9 mouse cellular contexts compared by ENCODE assay signal in the genomic region with DNA sequence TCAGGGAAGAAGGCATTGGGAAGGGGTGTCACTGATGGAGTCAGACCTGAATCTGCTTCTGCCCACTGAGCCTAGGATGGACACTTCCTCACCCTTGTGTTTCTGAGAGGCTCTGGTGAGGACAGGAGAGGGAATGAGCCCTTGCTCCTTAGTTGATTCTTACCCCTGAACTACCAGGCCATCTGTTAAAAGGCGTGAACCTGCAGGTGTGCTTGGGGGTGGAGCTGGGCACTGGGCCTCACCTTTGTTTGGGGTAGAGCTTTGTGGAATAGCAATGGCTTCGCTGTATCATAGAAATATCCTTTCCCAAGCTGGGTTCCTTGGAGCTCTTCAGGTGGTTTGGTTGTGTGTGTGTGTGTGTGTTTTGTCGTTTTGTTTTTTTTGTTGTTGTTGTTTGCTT. TPM values are rescaled to one million over a fixed set of nuclear protein-coding genes. Genes with fewer than 3 reads are reported as not detected.
DNase-seq lines count a peak whose midpoint lies in the region; ATAC-seq and TF ChIP-seq lines count a peak whose summit lies in the region.
"Had no signal": no experiment of that assay in that cellular context is flagged by ENCODE, and none has a peak within 500 bp of the region (broad histone marks: within the 10 kb centered on the region; RNA-seq: fewer than 3 reads in every experiment).

No protein-coding gene starts in this region.

- H3K4me2 ChIP-seq in heart, embryonic 15.5 days = peak overlapping the region; percentile 91
- H3K4me2 ChIP-seq in hindbrain, embryonic 11.5 days (replicated peaks; ENCODE audit: low read depth, low read length) = no peak overlapping the region; the same call in 1 of the 2 replicates
- peak overlapping the region; percentile 88 for H3K4me2 ChIP-seq in liver, postnatal 0 days (ENCODE audit: low read depth, low read length)

- H3K36me3 ChIP-seq in heart, embryonic 15.5 days = peaks cover 21% of the 10 kb centered on the region; the same call in 1 of the 2 replicates
- peaks cover 44% of the 10 kb centered on the region for H3K36me3 ChIP-seq in G1E (replicated peaks)
- H3K36me3 ChIP-seq in hindbrain, embryonic 11.5 days (ENCODE audit: control insufficient read depth, insufficient read depth, low read length) = no peaks in the 10 kb centered on the region
- peaks cover 15% of the 10 kb centered on the region; the same call in 1 of the 2 replicates for H3K36me3 ChIP-seq in liver, postnatal 0 days (replicated peaks; ENCODE audit: insufficient read depth, low read length)

- H3K9ac ChIP-seq in heart, embryonic 15.5 days = peak overlapping the region; percentile 80
- H3K9ac ChIP-seq in hindbrain, embryonic 11.5 days (ENCODE audit: low read depth, low read length) = no peak overlapping the region
- peak overlapping the region; percentile 79 for H3K9ac ChIP-seq in liver, postnatal 0 days (replicated peaks)

- H3K27me3 ChIP-seq in heart, embryonic 15.5 days = no peaks in the 10 kb centered on the region
- no peaks in the 10 kb centered on the region for H3K27me3 ChIP-seq in G1E (ENCODE audit: insufficient read depth, low read length)
- H3K27me3 ChIP-seq in hindbrain, embryonic 11.5 days (ENCODE audit: control insufficient read depth, insufficient read depth, low read length) = no peaks in the 10 kb centered on the region
- no peaks in the 10 kb centered on the region for H3K27me3 ChIP-seq in liver, postnatal 0 days (ENCODE audit: insufficient read depth, low read length)

- no peak for DNase-seq in heart, postnatal 14 days
- DNase-seq in G1E (ENCODE audit: low spot score) = no peak
- DNase-seq in hindbrain, embryonic 11.5 days (ENCODE audit: low spot score) = no peak
- DNase-seq in liver, postnatal 0 days = no peak
- no peak for DNase-seq in cerebellum, adult 11-12 months
- DNase-seq in cerebellum, adult 8-10 months = no peak
- no peak for DNase-seq in thymus, postnatal 4 days
- DNase-seq: thymus, adult 18-20 months had no signal

- no peak for ATAC-seq in heart, embryonic 15.5 days (replicated peaks; ENCODE audit: insufficient number of reproducible peaks, insufficient read depth, low FRiP score, low read depth)
- no peak for ATAC-seq in G1E (ENCODE audit: extremely low read depth, insufficient number of reproducible peaks, low FRiP score, poor library complexity, severe bottlenecking)
- ATAC-seq in hindbrain, embryonic 11.5 days (ENCODE audit: low FRiP score) = no peak
- ATAC-seq in liver, postnatal 0 days = no peak

- TF ChIP-seq EP300 in liver, postnatal 0 days (IDR thresholded peaks at IDR 0.05; ENCODE audit: low read depth) = no peak

- H3K4me3 ChIP-seq in heart, embryonic 15.5 days = peak overlapping the region; percentile 83
- H3K4me3 ChIP-seq in G1E (ENCODE audit: low read depth, low read length) = peak overlapping the region; percentile 86; the same call in 1 of the 2 replicates
- peak overlapping the region; percentile 60; the same call in 1 of the 2 replicates for H3K4me3 ChIP-seq in hindbrain, embryonic 11.5 days (ENCODE audit: low read depth, low read length)
- H3K4me3 ChIP-seq in liver, postnatal 0 days (ENCODE audit: low read depth, low read length) = peak overlapping the region; percentile 84

- H3K4me1 ChIP-seq in heart, embryonic 15.5 days (replicated peaks) = peaks cover 15% of the 10 kb centered on the region
- H3K4me1 ChIP-seq in G1E (ENCODE audit: insufficient read depth, low read depth, low read length) = peaks cover 22% of the 10 kb centered on the region
- H3K4me1 ChIP-seq in hindbrain, embryonic 11.5 days (replicated peaks; ENCODE audit: control insufficient read depth, insufficient read depth, low read length) = 0 out of 2 replicates have a peak, but pooled peaks cover 2% of the 10 kb centered on the region
- peaks cover 16% of the 10 kb centered on the region for H3K4me1 ChIP-seq in liver, postnatal 0 days (ENCODE audit: insufficient read depth)

- 75% methylated on average over 3 of the region's 3 CpGs for WGBS in heart, embryonic 15.5 days
- WGBS in hindbrain, embryonic 11.5 days = 76% methylated on average over 3 of the region's 3 CpGs
- 73% methylated on average over 3 of the region's 3 CpGs for whole genome bisulfite sequencing in liver, postnatal 0 days (ENCODE audit: insufficient replicate concordance)

- no peak for TF ChIP-seq CTCF in G1E (IDR thresholded peaks at IDR 0.05; ENCODE audit: low read depth, low read length)
- TF ChIP-seq CTCF in liver, postnatal 0 days (IDR thresholded peaks at IDR 0.05; ENCODE audit: low read depth) = no peak

- intact Hi-C loops in heart, postnatal 14 days (cut with DNase I) = no loop called here

- H3K27ac ChIP-seq in heart, embryonic 15.5 days = no peak overlapping the region
- no peak overlapping the region for H3K27ac ChIP-seq in hindbrain, embryonic 11.5 days (ENCODE audit: low read depth, low read length)
- H3K27ac ChIP-seq in liver, postnatal 0 days (ENCODE audit: low read depth) = no peak overlapping the region

- no peaks in the 10 kb centered on the region for H3K9me3 ChIP-seq in heart, embryonic 15.5 days (replicated peaks)
- no peaks in the 10 kb centered on the region for H3K9me3 ChIP-seq in G1E (replicated peaks)
- no peaks in the 10 kb centered on the region for H3K9me3 ChIP-seq in hindbrain, embryonic 11.5 days (ENCODE audit: control insufficient read depth, low read length)
- no peaks in the 10 kb centered on the region for H3K9me3 ChIP-seq in liver, postnatal 0 days (ENCODE audit: low read length)

RNA-seq across cellular contexts. Expression of gene Poc1a, which starts 1.2 kb away (rescaled TPM):
- 23.7 and 26.8 TPM in 2 replicates for polyA plus RNA-seq in heart, embryonic 15.5 days (2015; fragmentation: Nextera tagmentation; extraction: Ambion mirVana)
- 1 to 10 TPM; 4.3 to 4.8 TPM for total RNA-seq in heart, postnatal 14 days (2021)
- 20.2 and 31.7 TPM in 2 replicates for total RNA-seq in G1E (2014; fragmentation: Nextera tagmentation)
- total RNA-seq in G1E (2017) = 25.6 and 28.8 TPM in 2 replicates
- polyA plus RNA-seq in G1E (2012) = 8.8 and 14.8 TPM in 2 replicates
- 27.3 and 27.6 TPM in 2 replicates for polyA plus RNA-seq in hindbrain, embryonic 11.5 days (2014; fragmentation: Nextera tagmentation; extraction: Ambion mirVana)
- 13.0 and 14.5 TPM in 2 replicates for polyA plus RNA-seq in liver, postnatal 0 days (2015; fragmentation: Nextera tagmentation; extraction: Ambion mirVana)

RNA-seq across cellular contexts. Expression of gene Alas1, which starts 33.6 kb away (rescaled TPM):
- polyA plus RNA-seq in heart, embryonic 15.5 days (2015; fragmentation: Nextera tagmentation; extraction: Ambion mirVana) = 168 and 187 TPM in 2 replicates
- 100 to 1,000 TPM; 562 to 652 TPM for total RNA-seq in heart, postnatal 14 days (2021)
- total RNA-seq in G1E (2014; fragmentation: Nextera tagmentation) (59.1 and 67.8 TPM in 2 replicates), G1E (2017) (41.7 and 44.2 TPM in 2 replicates)
- 8.5 and 10.3 TPM in 2 replicates for polyA plus RNA-seq in G1E (2012)
- polyA plus RNA-seq in hindbrain, embryonic 11.5 days (2014; fragmentation: Nextera tagmentation; extraction: Ambion mirVana) = 83.8 and 84.7 TPM in 2 replicates
- polyA plus RNA-seq in liver, postnatal 0 days (2015; fragmentation: Nextera tagmentation; extraction: Ambion mirVana) = 131 and 146 TPM in 2 replicates

RNA-seq across cellular contexts. Expression of gene Tlr9, which starts 59.6 kb away (rescaled TPM):
- polyA plus RNA-seq in heart, embryonic 15.5 days (2015; fragmentation: Nextera tagmentation; extraction: Ambion mirVana) = 0.04 and 0.08 TPM in 2 replicates
- total RNA-seq in heart, postnatal 14 days (2021) = under 1 TPM; 0.55 to 0.88 TPM
- total RNA-seq in G1E (2014; fragmentation: Nextera tagmentation) (not detected in 2 replicates), G1E (2017) (0.06 and 0.27 TPM in 2 replicates)
- not detected in 2 replicates for polyA plus RNA-seq in G1E (2012)
- polyA plus RNA-seq in hindbrain, embryonic 11.5 days (2014; fragmentation: Nextera tagmentation; extraction: Ambion mirVana) = not detected in 2 replicates
- 0.07 and 0.16 TPM in 2 replicates for polyA plus RNA-seq in liver, postnatal 0 days (2015; fragmentation: Nextera tagmentation; extraction: Ambion mirVana)
